ENCODE assay signal across 9 mouse cellular contexts in the genomic region with DNA sequence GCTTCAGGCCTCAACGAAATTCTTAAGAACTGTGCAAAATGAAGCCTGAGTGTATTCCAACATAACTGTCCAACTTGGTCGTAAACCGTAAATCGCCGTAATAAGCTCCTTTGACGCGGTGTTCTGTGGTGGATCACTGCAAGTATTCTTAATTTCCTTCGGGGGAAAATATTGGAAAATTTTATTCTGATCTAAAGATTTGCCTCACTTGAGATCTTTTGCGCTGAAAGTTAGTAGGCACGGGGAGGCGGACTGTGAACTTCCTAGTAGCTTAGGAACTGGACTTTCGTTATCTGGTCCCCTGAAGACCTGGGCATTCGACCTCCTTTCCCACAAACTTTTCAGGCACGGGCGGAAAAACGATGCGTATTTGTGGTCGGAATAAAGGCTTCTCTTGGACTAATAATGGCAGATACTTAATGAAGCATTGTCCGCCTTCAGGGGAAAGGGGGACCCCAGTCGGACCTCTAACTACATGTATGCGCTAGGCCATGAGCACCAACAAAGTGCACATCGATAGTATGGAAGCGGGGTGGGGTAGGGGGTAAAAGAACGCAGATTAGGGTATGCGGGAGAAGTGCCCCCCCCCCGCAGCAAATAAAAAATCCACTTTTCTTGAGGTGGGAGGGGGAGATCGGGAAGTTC.
DNase-seq lines count a peak whose midpoint lies in the region; ATAC-seq and TF ChIP-seq lines count a peak whose summit lies in the region.
"Had no signal": no experiment of that assay in that cellular context is flagged by ENCODE, and none has a peak within 500 bp of the region (broad histone marks: within the 10 kb centered on the region; RNA-seq: fewer than 3 reads in every experiment).

No protein-coding gene starts in this region.

- peak overlapping the region; percentile 2; the same call in 1 of the 2 replicates for H3K4me3 ChIP-seq in embryonic facial prominence, embryonic 15.5 days (replicated peaks)
- H3K4me3 ChIP-seq in limb, embryonic 14.5 days (replicated peaks; ENCODE audit: low read length), result 0 out of 2 replicates have a peak overlapping the region, but pooled peaks have one; percentile 5
- H3K4me3 ChIP-seq in intestine, embryonic 16.5 days (ENCODE audit: low read length), result no peak overlapping the region; the same call in 1 of the 2 replicates

- H3K4me1 ChIP-seq in embryonic facial prominence, embryonic 15.5 days, result peaks cover 9% of the 10 kb centered on the region
- no peaks in the 10 kb centered on the region for H3K4me1 ChIP-seq in limb, embryonic 14.5 days (ENCODE audit: control insufficient read depth, insufficient read depth, low read length)
- 0 out of 2 replicates have a peak, but pooled peaks cover 3% of the 10 kb centered on the region for H3K4me1 ChIP-seq in intestine, embryonic 16.5 days (ENCODE audit: control insufficient read depth, insufficient read depth, low read length)
- H3K4me1 ChIP-seq: liver, embryonic 12.5 days had no signal

- peak; percentile 21 for DNase-seq in right cerebral cortex, postnatal 4 days
- no peak for DNase-seq in right cerebral cortex, postnatal 36 days (ENCODE audit: low spot score in 2 of 2)
- DNase-seq in limb, embryonic 14.5 days (ENCODE audit: low spot score), result no peak
- no peak for DNase-seq in B cell, adult 2 months

- H3K4me2 ChIP-seq in embryonic facial prominence, embryonic 15.5 days (replicated peaks), result no peak overlapping the region
- no peak overlapping the region for H3K4me2 ChIP-seq in limb, embryonic 14.5 days (replicated peaks; ENCODE audit: low read depth, low read length, severe bottlenecking)
- H3K4me2 ChIP-seq in intestine, embryonic 16.5 days (ENCODE audit: low read depth, low read length), result no peak overlapping the region

- H3K9ac ChIP-seq in embryonic facial prominence, embryonic 15.5 days, result no peak overlapping the region
- no peak overlapping the region for H3K9ac ChIP-seq in limb, embryonic 14.5 days (ENCODE audit: low read depth, low read length, severe bottlenecking)
- no peak overlapping the region for H3K9ac ChIP-seq in intestine, embryonic 16.5 days (ENCODE audit: low read depth, low read length)
- H3K9ac ChIP-seq: liver, embryonic 12.5 days had no signal

- TF ChIP-seq POLR2A in limb, embryonic 14.5 days (IDR thresholded peaks at IDR 0.05; ENCODE audit: borderline replicate concordance, extremely low read depth, insufficient read depth, insufficient read length), result no peak

- no peak overlapping the region for H3K27ac ChIP-seq in embryonic facial prominence, embryonic 15.5 days (replicated peaks)
- H3K27ac ChIP-seq in limb, embryonic 14.5 days (replicated peaks; ENCODE audit: low read depth, low read length), result no peak overlapping the region
- no peak overlapping the region for H3K27ac ChIP-seq in intestine, embryonic 16.5 days (ENCODE audit: low read length)
- H3K27ac ChIP-seq: liver, embryonic 12.5 days had no signal

- H3K36me3 ChIP-seq in embryonic facial prominence, embryonic 15.5 days, result no peaks in the 10 kb centered on the region
- H3K36me3 ChIP-seq in limb, embryonic 14.5 days (ENCODE audit: control insufficient read depth, insufficient read depth, low read length), result no peaks in the 10 kb centered on the region
- no peaks in the 10 kb centered on the region for H3K36me3 ChIP-seq in intestine, embryonic 16.5 days (ENCODE audit: control insufficient read depth, insufficient read depth, low read length)
- H3K36me3 ChIP-seq: liver, embryonic 12.5 days had no signal

- H3K9me3 ChIP-seq in embryonic facial prominence, embryonic 15.5 days (replicated peaks), result no peaks in the 10 kb centered on the region
- no peaks in the 10 kb centered on the region for H3K9me3 ChIP-seq in limb, embryonic 14.5 days (ENCODE audit: control insufficient read depth, low read length)
- no peaks in the 10 kb centered on the region for H3K9me3 ChIP-seq in intestine, embryonic 16.5 days (ENCODE audit: control insufficient read depth, low read length)
- H3K9me3 ChIP-seq: liver, embryonic 12.5 days had no signal

- H3K27me3 ChIP-seq in embryonic facial prominence, embryonic 15.5 days, result peaks cover 93% of the 10 kb centered on the region
- H3K27me3 ChIP-seq in limb, embryonic 14.5 days (ENCODE audit: control insufficient read depth, insufficient read depth, low read length), result peaks cover 89% of the 10 kb centered on the region
- H3K27me3 ChIP-seq in intestine, embryonic 16.5 days (replicated peaks; ENCODE audit: control insufficient read depth, insufficient read depth, low read length), result peaks cover 68% of the 10 kb centered on the region

- WGBS in embryonic facial prominence, embryonic 15.5 days, result 3% methylated on average over 27 of the region's 27 CpGs
- WGBS in limb, embryonic 14.5 days, result 4% methylated on average over 27 of the region's 27 CpGs
- WGBS in intestine, embryonic 16.5 days, result 4% methylated on average over 27 of the region's 27 CpGs

- no peak for ATAC-seq in embryonic facial prominence, embryonic 15.5 days (ENCODE audit: insufficient number of reproducible peaks, low FRiP score, low TSS enrichment, low read depth)
- ATAC-seq in limb, embryonic 14.5 days (ENCODE audit: low FRiP score, low read depth), result no peak
- ATAC-seq in intestine, embryonic 16.5 days, result no peak
- no peak for ATAC-seq in erythroid progenitor cell, adult 5-6 weeks (replicated peaks; ENCODE audit: low FRiP score, poor library complexity, severe bottlenecking)
- no peak for ATAC-seq in megakaryocyte progenitor cell, adult 5-6 weeks (replicated peaks; ENCODE audit: poor library complexity)
